Mouse (Mus musculus) limb, embryonic 14.5 days (tissue): ENCODE results near the gene Olfr15. TPM values are rescaled to one million over a fixed set of nuclear protein-coding genes. Genes with fewer than 3 reads are reported as not detected.
"Not testable (repeated sequence)": the region's sequence is repeated elsewhere in the genome, so short reads cannot be mapped to it uniquely, and the experiment has no call there.

Source experiments
- ATAC-seq: fragments of 200-750 bp; cut with Nextera tagmentation; 2 replicates; pipeline ENCODE4 v1.8.0; 2017; ENCODE audit warnings: low read depth, moderate number of reproducible peaks, moderate TSS enrichment; ENCODE audit not compliant: low FRiP score
- DNase-seq: peaks from one replicate; pipeline ENCODE4 v3.0.0-alpha.2; 2015; ENCODE audit warnings: low spot score
- H3K27ac ChIP-seq: fragments of 300-500 bp; sonication (generic); replicated peaks from 2 replicates; pipeline ENCODE4 v1.5.1; 2014; ENCODE audit warnings: low read depth, mild to moderate bottlenecking, low read length, moderate library complexity, mixed read lengths
- H3K27me3 ChIP-seq: fragments of 300-500 bp; sonication (generic); 2 replicates; pipeline ENCODE4 v1.6.1; 2014; ENCODE audit warnings: low read length, mixed read lengths; ENCODE audit not compliant: control insufficient read depth, insufficient read depth
- H3K36me3 ChIP-seq: fragments of 300-500 bp; sonication (generic); 2 replicates; pipeline ENCODE4 v1.6.1; 2014; ENCODE audit warnings: mild to moderate bottlenecking, low read length, moderate library complexity, mixed read lengths; ENCODE audit not compliant: control insufficient read depth, insufficient read depth
- H3K4me1 ChIP-seq: fragments of 300-500 bp; sonication (generic); 2 replicates; pipeline ENCODE4 v1.6.1; 2014; ENCODE audit warnings: antibody characterized with exemption, low read length, mixed read lengths; ENCODE audit not compliant: control insufficient read depth, insufficient read depth
- H3K4me2 ChIP-seq: fragments of 300-500 bp; sonication (generic); replicated peaks from 2 replicates; pipeline ENCODE4 v1.6.1; 2014; ENCODE audit warnings: low read depth, mild to moderate bottlenecking, low read length, moderate library complexity; ENCODE audit not compliant: severe bottlenecking
- H3K4me3 ChIP-seq: fragments of 300-500 bp; sonication (generic); replicated peaks from 2 replicates; pipeline ENCODE4 v1.5.1; 2014; ENCODE audit warnings: low read length
- H3K9ac ChIP-seq: fragments of 300-500 bp; sonication (generic); 2 replicates; pipeline ENCODE4 v1.6.1; 2014; ENCODE audit warnings: mild to moderate bottlenecking, low read depth, low read length, moderate library complexity; ENCODE audit not compliant: severe bottlenecking
- H3K9me3 ChIP-seq: fragments of 300-500 bp; sonication (generic); 2 replicates; pipeline ENCODE4 v1.6.1; 2016; ENCODE audit warnings: low read length; ENCODE audit not compliant: control insufficient read depth
- POLR2A ChIP-seq: fragments of 200-500 bp; IDR thresholded peaks from 2 replicates; pipeline ENCODE4 v1.8.0; 2012; ENCODE audit warnings: inconsistent platforms, mild to moderate bottlenecking, moderate library complexity, borderline replicate concordance; ENCODE audit not compliant: insufficient read depth, insufficient read length; ENCODE audit errors: extremely low read depth
- WGBS: fragments of 180-500 bp; shearing (Covaris S2); extraction: QIAGEN DNeasy Blood & Tissue Kit; methylation state at CpG from one replicate; pipeline ENCODE4 v1.1.7; 2014; 5-methylcytosine and 5-hydroxymethylcytosine counted together
- polyA plus RNA-seq, 2 experiments: library from polyadenylated mRNA; depleted of rRNA in 1 of 2; stranded (reverse) in 1 of 2; unstranded in 1 of 2; fragments of >200 nt; fragmentation: Nextera tagmentation in 1 of 2; extraction: Ambion mirVana in 1 of 2; gene quantifications; 2 replicates each; pipeline versions ENCODE4 v1.2.1 to v1.2.3; 2012 to 2014

Olfr15 gene
- polyA plus RNA-seq, 2 experiments: not detected

- Histone ChIP-seq H3K4me2 (no peak overlapping the region), H3K9me3 (no peaks in the 10 kb centered on the region), H3K4me3 (no peak overlapping the region), H3K9ac (no peak overlapping the region), H3K27ac (no peak overlapping the region), H3K27me3 (no peaks in the 10 kb centered on the region), H3K36me3 (no peaks in the 10 kb centered on the region), H3K4me1 (peaks cover 7% of the 10 kb centered on the region)
- no peak for TF ChIP-seq POLR2A
- DNase-seq: no peak
- 67% methylated on average over 1 of the region's 1 CpGs for WGBS
- no peak for ATAC-seq
Observed at GRCm38 (mm10) chr16:3843796-3844195, 13.1 kb downstream of the Olfr15 start.

GRCm38 (mm10) chr16:3846711-3847518, 16.2 kb downstream of the Olfr15 start, which contains the start of gene Zfp174:
Gene Zfp174 (plus strand): TSS chr16:3847268.
- WGBS: 3% methylated on average over 38 of the region's 38 CpGs
- peak within 1 kb of the TSS; percentile 64 for H3K9ac ChIP-seq
- DNase-seq (peak; percentile 100), ATAC-seq (peak; percentile 98)
- no peak within 1 kb of the TSS for H3K27ac ChIP-seq
- H3K36me3 ChIP-seq: no peaks in the 10 kb centered on the region
- peaks cover 7% of the 10 kb centered on the region for H3K4me1 ChIP-seq
- peak; percentile 59; the same call in 1 of the 2 replicates for TF ChIP-seq POLR2A
- H3K4me3 ChIP-seq: peak within 1 kb of the TSS; percentile 66
- H3K4me2 ChIP-seq: peak within 1 kb of the TSS; percentile 68
- no peaks in the 10 kb centered on the region for H3K27me3 ChIP-seq
- no peaks in the 10 kb centered on the region for H3K9me3 ChIP-seq

- ATAC-seq (no peak), DNase-seq (no peak)
- Histone ChIP-seq H3K9me3 (no peaks in the 10 kb centered on the region), H3K9ac (peak overlapping the region; percentile 64; the same call in 1 of the 2 replicates), H3K27me3 (no peaks in the 10 kb centered on the region), H3K36me3 (no peaks in the 10 kb centered on the region), H3K4me1 (peaks cover 7% of the 10 kb centered on the region), H3K27ac (no peak overlapping the region), H3K4me2 (peak overlapping the region; percentile 68), H3K4me3 (peak overlapping the region; percentile 66)
- no peak for TF ChIP-seq POLR2A
- 73% methylated on average over 4 of the region's 4 CpGs for WGBS
Observed at GRCm38 (mm10) chr16:3847871-3848270, 17.2 kb downstream of the Olfr15 start.

GRCm38 (mm10) chr16:3848416-3848815, 17.7 kb downstream of the Olfr15 start:
- Histone ChIP-seq H3K4me2 (no peak overlapping the region), H3K36me3 (no peaks in the 10 kb centered on the region), H3K27ac (no peak overlapping the region), H3K9me3 (no peaks in the 10 kb centered on the region), H3K27me3 (no peaks in the 10 kb centered on the region), H3K4me3 (no peak overlapping the region), H3K9ac (no peak overlapping the region), H3K4me1 (peaks cover 7% of the 10 kb centered on the region)
- TF ChIP-seq POLR2A: no peak
- WGBS: 79% methylated on average over 3 of the region's 3 CpGs
- DNase-seq (no peak), ATAC-seq (no peak)

GRCm38 (mm10) chr16:3851301-3851700, 20.6 kb downstream of the Olfr15 start:
- H3K4me1 ChIP-seq, DNase-seq, H3K9ac ChIP-seq, H3K9me3 ChIP-seq, H3K4me2 ChIP-seq, H3K27ac ChIP-seq, ATAC-seq, H3K36me3 ChIP-seq, H3K27me3 ChIP-seq, H3K4me3 ChIP-seq: not testable (repeated sequence)
- WGBS: 87% methylated on average over 11 of the region's 13 CpGs
